17 mouse cellular contexts compared by ENCODE assay signal in the genomic region with DNA sequence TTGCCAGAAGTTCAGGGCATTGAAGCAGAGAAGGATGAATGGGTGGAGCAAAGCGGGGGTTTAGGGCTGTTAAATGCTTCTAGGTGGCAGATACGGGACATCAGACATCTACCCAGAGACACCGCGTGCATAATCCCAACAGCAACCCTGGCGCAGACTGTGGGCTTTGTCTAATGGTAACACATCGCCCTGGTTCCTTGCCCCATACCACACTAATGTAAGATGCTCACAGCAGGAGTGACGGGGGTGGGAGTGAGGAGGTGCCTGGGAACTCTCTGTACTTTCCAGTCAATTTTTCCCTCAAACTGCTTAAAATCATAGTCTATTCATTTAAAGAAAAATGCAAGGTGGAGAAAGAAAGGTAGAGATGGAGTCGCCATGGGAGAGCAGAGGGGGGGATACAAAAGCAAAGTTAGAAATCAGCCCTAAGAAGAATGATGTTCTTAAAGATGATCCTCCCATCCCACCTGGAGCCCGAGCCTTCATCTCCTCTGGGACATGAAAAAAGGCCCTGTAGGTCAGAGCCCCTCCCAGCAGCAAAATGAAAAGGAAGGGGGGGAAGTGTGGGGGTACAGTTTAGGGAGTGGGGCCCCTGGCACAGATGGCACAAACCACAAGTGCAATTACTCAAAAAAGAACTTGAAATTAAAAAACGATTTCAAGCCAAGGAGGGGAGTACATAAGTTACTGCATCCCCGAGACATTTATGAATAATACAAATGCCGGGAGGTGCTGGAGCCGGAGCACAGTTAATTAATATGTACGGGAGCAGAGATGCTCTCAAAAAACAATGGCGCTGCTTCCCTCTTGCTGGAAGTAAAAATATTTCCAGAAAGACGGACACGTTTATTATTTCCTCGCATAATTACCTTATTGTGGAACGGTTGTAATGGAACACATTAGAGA.
DNase-seq lines count a peak whose midpoint lies in the region; ATAC-seq and TF ChIP-seq lines count a peak whose summit lies in the region.
"Had no signal": no experiment of that assay in that cellular context is flagged by ENCODE, and none has a peak within 500 bp of the region (broad histone marks: within the 10 kb centered on the region; RNA-seq: fewer than 3 reads in every experiment).

No protein-coding gene starts in this region.

- peak overlapping the region; percentile 41 for H3K27ac ChIP-seq in forebrain, embryonic 15.5 days (replicated peaks)
- H3K27ac ChIP-seq in forebrain, embryonic 10.5 days, result no peak overlapping the region
- no peak overlapping the region for H3K27ac ChIP-seq in neural tube, embryonic 12.5 days
- 0 out of 2 replicates have a peak overlapping the region, but pooled peaks have one; percentile 44 for H3K27ac ChIP-seq in neural tube, embryonic 14.5 days (ENCODE audit: low read depth, low read length)
- H3K27ac ChIP-seq in gastrocnemius, adult 2 months, result no peak overlapping the region
- H3K27ac ChIP-seq: limb, embryonic 12.5 days; liver, embryonic 14.5 days; stomach, postnatal 0 days had no signal

- peak overlapping the region; percentile 16; the same call in 1 of the 2 replicates for H3K4me2 ChIP-seq in forebrain, embryonic 15.5 days (replicated peaks)
- H3K4me2 ChIP-seq in neural tube, embryonic 12.5 days (replicated peaks), result 0 out of 2 replicates have a peak overlapping the region, but pooled peaks have one; percentile 18
- H3K4me2 ChIP-seq in neural tube, embryonic 14.5 days (ENCODE audit: low read depth, low read length), result peak overlapping the region; percentile 12; the same call in 1 of the 2 replicates
- H3K4me2 ChIP-seq: heart, embryonic 12.5 days; limb, embryonic 12.5 days had no signal

- H3K27me3 ChIP-seq in forebrain, embryonic 15.5 days, result no peaks in the 10 kb centered on the region
- peaks cover 5% of the 10 kb centered on the region for H3K27me3 ChIP-seq in forebrain, embryonic 10.5 days (ENCODE audit: poor library complexity, severe bottlenecking)
- H3K27me3 ChIP-seq in neural tube, embryonic 12.5 days (replicated peaks), result no peaks in the 10 kb centered on the region
- H3K27me3 ChIP-seq in neural tube, embryonic 14.5 days (ENCODE audit: control insufficient read depth, insufficient read depth, low read length), result no peaks in the 10 kb centered on the region
- H3K27me3 ChIP-seq: heart, embryonic 12.5 days; limb, embryonic 12.5 days had no signal

- intact Hi-C loops in gastrocnemius, adult 2 months (cut with DNase I), result no loop called here

- 54% methylated on average over 19 of the region's 19 CpGs for WGBS in forebrain, embryonic 15.5 days
- 90% methylated on average over 19 of the region's 19 CpGs for WGBS in forebrain, embryonic 10.5 days
- 78% methylated on average over 19 of the region's 19 CpGs for WGBS in neural tube, embryonic 12.5 days
- 53% methylated on average over 19 of the region's 19 CpGs for WGBS in neural tube, embryonic 14.5 days

- no peak for ATAC-seq in forebrain, embryonic 15.5 days (replicated peaks)
- ATAC-seq in neural tube, embryonic 12.5 days (ENCODE audit: low FRiP score, low read depth), result no peak
- no peak for ATAC-seq in neural tube, embryonic 14.5 days (ENCODE audit: low read depth)
- ATAC-seq in monocyte, adult 5-6 weeks (replicated peaks; ENCODE audit: insufficient number of reproducible peaks, low FRiP score, low TSS enrichment, poor library complexity, severe bottlenecking), result no peak

- no peak overlapping the region for H3K9ac ChIP-seq in forebrain, embryonic 15.5 days (replicated peaks)
- H3K9ac ChIP-seq in neural tube, embryonic 12.5 days, result no peak overlapping the region
- H3K9ac ChIP-seq in neural tube, embryonic 14.5 days (replicated peaks; ENCODE audit: low read depth, low read length), result no peak overlapping the region
- H3K9ac ChIP-seq: heart, embryonic 12.5 days; limb, embryonic 12.5 days; liver, embryonic 14.5 days had no signal

- no peaks in the 10 kb centered on the region for H3K36me3 ChIP-seq in forebrain, embryonic 15.5 days
- no peaks in the 10 kb centered on the region for H3K36me3 ChIP-seq in forebrain, embryonic 10.5 days (replicated peaks)
- no peaks in the 10 kb centered on the region for H3K36me3 ChIP-seq in neural tube, embryonic 12.5 days
- no peaks in the 10 kb centered on the region for H3K36me3 ChIP-seq in neural tube, embryonic 14.5 days (ENCODE audit: control insufficient read depth, insufficient read depth, low read length)
- H3K36me3 ChIP-seq: heart, embryonic 12.5 days; limb, embryonic 12.5 days had no signal

- no peak for TF ChIP-seq CTCF in gastrocnemius, adult 2 months (IDR thresholded peaks at IDR 0.05)

- H3K9me3 ChIP-seq in forebrain, embryonic 15.5 days, result no peaks in the 10 kb centered on the region
- no peaks in the 10 kb centered on the region for H3K9me3 ChIP-seq in forebrain, embryonic 10.5 days
- no peaks in the 10 kb centered on the region for H3K9me3 ChIP-seq in neural tube, embryonic 12.5 days
- H3K9me3 ChIP-seq in neural tube, embryonic 14.5 days (ENCODE audit: control insufficient read depth, low read length), result no peaks in the 10 kb centered on the region
- H3K9me3 ChIP-seq: heart, embryonic 12.5 days; limb, embryonic 12.5 days had no signal

- no peak overlapping the region for H3K4me3 ChIP-seq in forebrain, embryonic 15.5 days
- no peak overlapping the region for H3K4me3 ChIP-seq in forebrain, embryonic 10.5 days
- H3K4me3 ChIP-seq in neural tube, embryonic 12.5 days, result no peak overlapping the region
- no peak overlapping the region for H3K4me3 ChIP-seq in neural tube, embryonic 14.5 days (ENCODE audit: low read depth, low read length)
- H3K4me3 ChIP-seq in gastrocnemius, adult 2 months, result no peak overlapping the region
- H3K4me3 ChIP-seq: heart, embryonic 12.5 days; limb, embryonic 12.5 days; myocyte had no signal

- H3K4me1 ChIP-seq in forebrain, embryonic 15.5 days, result peaks cover 14% of the 10 kb centered on the region
- peaks cover 12% of the 10 kb centered on the region for H3K4me1 ChIP-seq in forebrain, embryonic 10.5 days
- H3K4me1 ChIP-seq in neural tube, embryonic 12.5 days, result peaks cover 6% of the 10 kb centered on the region
- peaks cover 6% of the 10 kb centered on the region; the same call in 1 of the 2 replicates for H3K4me1 ChIP-seq in neural tube, embryonic 14.5 days (ENCODE audit: control insufficient read depth, insufficient read depth, low read length)
- H3K4me1 ChIP-seq: heart, embryonic 12.5 days had no signal

- DNase-seq in forebrain, embryonic 10.5 days (ENCODE audit: extremely low spot score, low spot score), result no peak
- no peak for DNase-seq in neural tube, embryonic 10.5 days (ENCODE audit: extremely low spot score, low spot score)
- DNase-seq in urinary bladder, postnatal 10 days (ENCODE audit: low spot score), result no peak
- no peak for DNase-seq in gastrocnemius, adult 2 months
- DNase-seq: cerebellum, adult 11 months; kidney, adult 8-10 months; kidney, postnatal 25 days; layer of hippocampus, adult 9-11 months had no signal

Comparison
In these comparisons a context has a peak if more than half of its experiments do, and no peak if none do; other contexts are left out.
1. H3K27ac ChIP-seq: peak in forebrain, embryonic 15.5 days (single experiment) and neural tube, embryonic 14.5 days (single experiment); none in forebrain, embryonic 10.5 days (single experiment), neural tube, embryonic 12.5 days (single experiment) and gastrocnemius, adult 2 months (single experiment).
2. Peak in every context shown above with its lines, with median percentiles within 50 percentile points of each other: H3K4me2 ChIP-seq.